Mouse (Mus musculus) liver, postnatal 0 days (tissue): ENCODE measurements around the gene Ccdc187. TPM values are rescaled to one million over a fixed set of nuclear protein-coding genes. Genes with fewer than 3 reads are reported as not detected.
A peak's percentile ranks its signal among the peaks of the same experiment; 100 is the strongest.

Source experiments
- ATAC-seq: fragments of 200-750 bp; cut with Nextera tagmentation; 2 replicates; pipeline ENCODE4 v1.8.0; 2017; ENCODE audit warnings: mild to moderate bottlenecking, moderate library complexity
- DNase-seq: peaks from one replicate; pipeline ENCODE4 v3.0.0-alpha.2; 2016
- H3K27ac ChIP-seq: fragments of 300-500 bp; sonication (generic); 2 replicates; pipeline ENCODE4 v1.5.1; 2014; ENCODE audit warnings: antibody characterized with exemption, moderate library complexity, mild to moderate bottlenecking, low read depth
- H3K27me3 ChIP-seq: fragments of 300-500 bp; sonication (generic); 2 replicates; pipeline ENCODE4 v1.6.1; 2014; ENCODE audit warnings: low read length, control low read depth, mixed read lengths; ENCODE audit not compliant: insufficient read depth
- H3K36me3 ChIP-seq: fragments of 300-500 bp; sonication (generic); replicated peaks from 2 replicates; pipeline ENCODE4 v1.6.1; 2014; ENCODE audit warnings: mild to moderate bottlenecking, control low read depth, low read length, moderate library complexity, mixed read lengths; ENCODE audit not compliant: insufficient read depth
- H3K4me1 ChIP-seq: fragments of 300-500 bp; sonication (generic); 2 replicates; pipeline ENCODE4 v1.6.1; 2014; ENCODE audit warnings: antibody characterized with exemption, mild to moderate bottlenecking, control low read depth; ENCODE audit not compliant: insufficient read depth
- H3K4me2 ChIP-seq: fragments of 300-500 bp; sonication (generic); 2 replicates; pipeline ENCODE4 v1.6.1; 2014; ENCODE audit warnings: low read depth, mild to moderate bottlenecking, low read length, moderate library complexity, mixed read lengths
- H3K4me3 ChIP-seq: fragments of 300-500 bp; sonication (generic); 2 replicates; pipeline ENCODE4 v1.5.1; 2014; ENCODE audit warnings: low read depth, low read length
- H3K9ac ChIP-seq: fragments of 300-500 bp; sonication (generic); replicated peaks from 2 replicates; pipeline ENCODE4 v1.6.1; 2014; ENCODE audit warnings: mild to moderate bottlenecking, moderate library complexity
- H3K9me3 ChIP-seq: fragments of 300-500 bp; sonication (generic); 2 replicates; pipeline ENCODE4 v1.6.1; 2016; ENCODE audit warnings: mild to moderate bottlenecking, control low read depth, low read length, mixed read lengths
- CTCF ChIP-seq: sonication (generic); IDR thresholded peaks from 2 replicates; pipeline ENCODE4 v1.5.1; 2016; ENCODE audit warnings: antibody characterized with exemption, low read depth
- EP300 ChIP-seq: IDR thresholded peaks from 2 replicates; pipeline ENCODE4 v1.6.1; 2016; ENCODE audit warnings: antibody characterized with exemption, low read depth, mild to moderate bottlenecking
- WGBS: fragments of 180-500 bp; shearing (Covaris S2); extraction: QIAGEN DNeasy Blood & Tissue Kit; methylation state at CpG from one replicate; pipeline ENCODE4 v1.1.7; 2014; ENCODE audit not compliant: insufficient replicate concordance; 5-methylcytosine and 5-hydroxymethylcytosine counted together
- polyA plus RNA-seq: library from polyadenylated mRNA; unstranded; fragments of >200 nt; fragmentation: Nextera tagmentation; extraction: Ambion mirVana; gene quantifications from 2 replicates; pipeline ENCODE4 v1.2.1, GENCODE M21; 2015

Gene Ccdc187
- polyA plus RNA-seq, 1 experiment from 2014 or later = not detected

DNA sequence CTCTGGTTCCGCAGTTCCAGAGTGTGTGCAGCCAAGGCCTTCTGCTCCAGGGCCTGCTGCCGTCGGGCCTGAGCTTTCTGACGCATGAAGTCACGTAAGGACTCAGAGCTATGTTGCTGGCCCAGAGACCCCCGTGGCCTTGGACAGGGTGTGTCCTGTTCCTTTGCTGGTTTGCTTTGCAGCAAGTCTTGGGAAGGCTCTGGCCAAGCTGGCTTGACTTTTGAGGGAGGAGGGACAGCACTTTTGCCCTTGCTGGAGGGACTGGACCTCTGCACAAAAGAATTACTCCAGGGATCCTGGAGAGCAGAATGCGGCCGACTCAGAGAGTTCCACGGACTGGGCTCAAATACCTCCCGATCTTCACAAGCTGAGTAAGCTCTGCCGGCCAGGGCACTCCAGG is 13.8 kb downstream of the Ccdc187 start:
- no peak overlapping the region for H3K27ac ChIP-seq
- DNase-seq (no peak), ATAC-seq (no peak)
- H3K9ac ChIP-seq = no peak overlapping the region
- no peak overlapping the region for H3K4me3 ChIP-seq
- no peaks in the 10 kb centered on the region for H3K36me3 ChIP-seq
- no peaks in the 10 kb centered on the region for H3K9me3 ChIP-seq
- H3K27me3 ChIP-seq = no peaks in the 10 kb centered on the region
- WGBS = 74% methylated on average over 11 of the region's 11 CpGs
- no peak for TF ChIP-seq CTCF
- no peak for TF ChIP-seq EP300
- no peak overlapping the region for H3K4me2 ChIP-seq
- no peaks in the 10 kb centered on the region for H3K4me1 ChIP-seq

DNA sequence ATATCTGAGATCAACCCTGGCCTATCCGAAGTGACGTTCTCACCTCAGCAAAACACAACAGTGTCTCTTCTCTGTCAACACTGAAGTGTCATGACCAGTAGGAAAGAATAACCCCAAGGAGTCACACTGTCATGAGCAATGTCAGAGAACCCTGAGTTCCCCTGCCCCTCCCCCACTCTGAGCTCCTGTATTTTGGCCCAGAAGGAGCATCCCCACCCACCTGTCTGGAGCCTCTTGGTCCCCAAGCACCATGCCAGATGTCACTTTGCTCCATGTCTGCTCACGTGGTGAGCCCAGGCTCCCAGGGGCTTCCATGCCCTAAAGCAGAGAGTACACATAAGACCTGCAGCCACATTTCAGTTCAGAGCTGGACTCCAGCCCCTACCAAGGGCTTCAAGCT is 14.6 kb downstream of the Ccdc187 start:
- WGBS = 67% methylated on average over 3 of the region's 3 CpGs
- DNase-seq (no peak), ATAC-seq (no peak)
- no peak overlapping the region for H3K9ac ChIP-seq
- no peak overlapping the region for H3K4me2 ChIP-seq
- H3K4me3 ChIP-seq = no peak overlapping the region
- H3K4me1 ChIP-seq = no peaks in the 10 kb centered on the region
- no peak overlapping the region for H3K27ac ChIP-seq
- no peaks in the 10 kb centered on the region for H3K36me3 ChIP-seq
- TF ChIP-seq EP300 = no peak
- no peak for TF ChIP-seq CTCF
- H3K9me3 ChIP-seq = no peaks in the 10 kb centered on the region
- H3K27me3 ChIP-seq = no peaks in the 10 kb centered on the region

DNA sequence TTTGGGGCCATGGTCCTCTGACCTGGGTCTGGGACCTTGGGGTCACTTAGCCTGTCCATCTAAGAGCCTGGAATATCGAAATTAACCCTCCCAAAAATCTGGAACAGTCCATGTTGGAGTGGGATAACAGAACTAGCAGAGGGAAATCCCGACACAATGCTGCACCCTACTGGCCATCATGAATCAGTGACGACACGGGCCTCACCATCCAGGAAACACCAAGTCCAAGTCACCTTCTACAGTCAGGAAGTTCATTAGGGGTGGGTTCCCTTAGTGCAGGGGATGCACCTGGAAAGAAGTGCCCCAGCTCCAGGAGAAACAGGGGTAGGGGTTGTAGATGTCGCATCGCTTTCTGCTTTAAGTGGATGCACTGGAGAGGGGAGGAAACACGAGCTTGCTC is 20.7 kb downstream of the Ccdc187 start:
- 23% methylated on average over 7 of the region's 7 CpGs for WGBS
- Histone ChIP-seq H3K27me3 (no peaks in the 10 kb centered on the region), H3K4me2 (no peak overlapping the region), H3K4me1 (no peaks in the 10 kb centered on the region), H3K4me3 (no peak overlapping the region), H3K9ac (no peak overlapping the region), H3K27ac (no peak overlapping the region), H3K36me3 (no peaks in the 10 kb centered on the region), H3K9me3 (no peaks in the 10 kb centered on the region)
- DNase-seq (peak; percentile 53), ATAC-seq (no peak)
- TF ChIP-seq EP300 (no peak), CTCF (peak; percentile 77)

DNA sequence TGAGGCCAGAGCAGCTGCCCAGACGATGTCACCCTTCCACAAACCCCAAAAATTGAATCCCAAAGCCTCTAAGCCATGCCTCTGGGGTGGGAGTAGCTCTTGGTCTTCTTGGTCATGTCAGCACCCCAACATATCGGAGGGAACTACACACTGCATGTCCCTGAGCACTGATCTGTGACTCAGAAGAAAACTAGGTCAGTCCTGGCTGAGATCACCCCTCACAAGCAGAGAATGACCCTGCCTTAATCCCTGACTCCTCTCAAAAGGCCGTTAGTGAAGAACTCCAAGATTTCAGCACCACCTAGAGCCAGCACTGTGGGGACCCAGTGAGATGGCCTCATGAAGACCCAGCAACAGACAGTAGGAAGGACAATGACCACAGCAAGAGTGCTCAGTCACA is 26.1 kb downstream of the Ccdc187 start:
- 59% methylated on average over 3 of the region's 3 CpGs for WGBS
- DNase-seq (no peak), ATAC-seq (no peak)
- Histone ChIP-seq H3K4me1 (no peaks in the 10 kb centered on the region), H3K4me2 (no peak overlapping the region), H3K9ac (no peak overlapping the region), H3K27ac (no peak overlapping the region), H3K27me3 (0 out of 2 replicates have a peak, but pooled peaks cover 3% of the 10 kb centered on the region), H3K4me3 (no peak overlapping the region), H3K9me3 (no peaks in the 10 kb centered on the region), H3K36me3 (no peaks in the 10 kb centered on the region)
- TF ChIP-seq CTCF (no peak), EP300 (no peak)

DNA sequence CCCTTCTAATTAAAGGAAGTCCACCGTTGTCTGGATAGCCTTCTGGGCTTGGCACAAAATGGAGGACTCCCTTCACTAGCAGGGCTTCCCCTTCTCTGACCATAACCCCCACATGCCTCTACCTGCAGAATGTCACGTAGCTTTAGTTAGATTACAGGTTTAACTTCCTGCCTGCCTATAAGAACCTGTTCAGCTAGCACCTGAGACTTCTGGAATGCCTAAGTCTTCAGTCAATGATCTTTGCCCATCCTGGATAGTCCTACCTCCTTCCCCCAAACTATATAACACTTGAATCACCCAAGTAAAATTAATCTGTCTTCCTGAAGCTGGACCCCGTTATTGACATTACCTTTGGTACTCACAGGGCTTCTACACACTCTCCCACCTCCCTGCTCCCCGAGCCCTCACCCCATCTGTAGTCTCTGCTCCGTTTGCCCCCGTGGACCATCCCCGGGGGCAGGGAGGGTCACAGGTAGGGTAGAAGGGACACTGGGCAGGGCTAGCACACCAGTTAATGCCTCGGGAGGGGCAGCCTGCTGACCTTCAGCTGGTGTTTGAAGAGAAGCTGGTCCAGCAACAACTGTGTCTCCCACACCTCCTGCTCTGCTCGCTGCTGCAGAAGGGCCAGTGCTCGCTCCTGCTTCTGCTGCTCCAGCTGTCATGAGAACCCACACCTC is 28.2 kb downstream of the Ccdc187 start:
- Histone ChIP-seq H3K27me3 (0 out of 2 replicates have a peak, but pooled peaks cover 3% of the 10 kb centered on the region), H3K4me1 (no peaks in the 10 kb centered on the region), H3K9me3 (no peaks in the 10 kb centered on the region), H3K36me3 (no peaks in the 10 kb centered on the region), H3K4me2 (no peak overlapping the region), H3K9ac (no peak overlapping the region), H3K4me3 (no peak overlapping the region), H3K27ac (no peak overlapping the region)
- whole genome bisulfite sequencing = 62% methylated on average over 10 of the region's 10 CpGs
- TF ChIP-seq EP300 (no peak), CTCF (no peak)
- no peak for DNase-seq
- ATAC-seq = no peak

DNA sequence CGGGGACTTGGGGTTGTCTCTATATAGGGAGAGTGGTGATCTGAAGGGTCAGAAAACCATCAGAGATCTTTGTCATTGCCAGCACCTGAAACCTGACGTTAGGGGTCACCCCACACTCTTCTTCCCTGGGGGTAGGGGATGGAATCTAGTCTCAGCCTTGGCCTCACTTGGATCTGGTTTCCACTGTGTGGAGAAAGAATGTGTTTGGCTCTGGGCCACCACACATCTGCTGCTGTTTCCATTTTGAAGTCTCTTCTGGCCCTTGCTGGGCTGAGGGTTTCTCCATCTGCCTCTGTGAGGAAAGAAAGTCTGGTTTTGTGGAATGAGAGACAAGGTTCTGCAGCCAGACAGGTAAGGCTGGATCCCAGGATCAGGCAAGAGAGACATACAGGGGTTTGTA is 29.3 kb downstream of the Ccdc187 start:
- 75% methylated on average over 2 of the region's 2 CpGs for WGBS
- Histone ChIP-seq H3K4me2 (no peak overlapping the region), H3K9me3 (no peaks in the 10 kb centered on the region), H3K9ac (no peak overlapping the region), H3K27ac (no peak overlapping the region), H3K4me3 (no peak overlapping the region), H3K27me3 (0 out of 2 replicates have a peak, but pooled peaks cover 3% of the 10 kb centered on the region), H3K4me1 (no peaks in the 10 kb centered on the region), H3K36me3 (no peaks in the 10 kb centered on the region)
- TF ChIP-seq EP300 (no peak), CTCF (no peak)
- ATAC-seq (no peak), DNase-seq (no peak)

DNA sequence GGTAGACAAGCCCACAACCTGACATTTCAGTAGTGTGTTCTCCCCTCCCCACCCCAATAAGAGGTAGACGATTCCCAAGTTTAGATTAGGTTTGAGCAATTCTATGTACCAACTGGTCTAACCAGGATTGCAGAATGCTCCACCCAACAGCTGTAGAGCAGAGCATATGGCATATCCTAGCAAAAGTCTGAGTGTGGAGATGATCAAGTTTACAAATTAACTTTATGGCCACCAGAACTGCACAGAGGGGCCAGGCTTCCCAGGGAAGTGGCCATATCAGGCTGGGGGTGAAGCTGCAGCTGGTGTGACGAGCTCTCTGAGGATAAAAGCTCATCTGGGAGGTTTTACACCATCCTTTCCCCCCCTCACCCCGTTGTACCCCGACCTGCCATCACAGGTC is 29.7 kb downstream of the Ccdc187 start:
- H3K36me3 ChIP-seq = no peaks in the 10 kb centered on the region
- no peaks in the 10 kb centered on the region for H3K9me3 ChIP-seq
- no peak for TF ChIP-seq CTCF
- no peak overlapping the region for H3K4me3 ChIP-seq
- DNase-seq (no peak), ATAC-seq (no peak)
- H3K27ac ChIP-seq = no peak overlapping the region
- 62% methylated on average over 4 of the region's 4 CpGs for WGBS
- H3K27me3 ChIP-seq = 0 out of 2 replicates have a peak, but pooled peaks cover 3% of the 10 kb centered on the region
- H3K4me2 ChIP-seq = no peak overlapping the region
- H3K9ac ChIP-seq = no peak overlapping the region
- H3K4me1 ChIP-seq = no peaks in the 10 kb centered on the region
